Mouse (Mus musculus) limb, embryonic 11.5 days (tissue): ENCODE data around the gene Mfng. TPM values are rescaled to one million over a fixed set of nuclear protein-coding genes. Genes with fewer than 3 reads are reported as not detected.

Experiments used
- ATAC-seq: fragments of 200-750 bp; cut with Nextera tagmentation; 2 replicates; pipeline ENCODE4 v1.8.0; 2017; ENCODE audit warnings: low read depth; ENCODE audit not compliant: insufficient number of reproducible peaks, low FRiP score, low TSS enrichment
- DNase-seq: peaks from one replicate; pipeline ENCODE4 v3.0.0-alpha.2; 2015; ENCODE audit warnings: low spot score
- H3K27ac ChIP-seq: fragments of 300-500 bp; sonication (generic); replicated peaks from 2 replicates; pipeline ENCODE4 v1.5.1; 2014; ENCODE audit warnings: low read depth, mild to moderate bottlenecking, low read length
- H3K27me3 ChIP-seq: fragments of 300-500 bp; sonication (generic); 2 replicates; pipeline ENCODE4 v1.6.1; 2014; ENCODE audit warnings: mild to moderate bottlenecking, low read length, mixed read lengths; ENCODE audit not compliant: control insufficient read depth, insufficient read depth
- H3K36me3 ChIP-seq: fragments of 300-500 bp; sonication (generic); 2 replicates; pipeline ENCODE4 v1.6.1; 2014; ENCODE audit warnings: mild to moderate bottlenecking, low read length, moderate library complexity, mixed read lengths; ENCODE audit not compliant: control insufficient read depth, insufficient read depth
- H3K4me1 ChIP-seq: fragments of 300-500 bp; sonication (generic); 2 replicates; pipeline ENCODE4 v1.6.1; 2014; ENCODE audit warnings: low read length, mixed read lengths; ENCODE audit not compliant: control insufficient read depth, insufficient read depth
- H3K4me2 ChIP-seq: fragments of 300-500 bp; sonication (generic); 2 replicates; pipeline ENCODE4 v1.6.1; 2014; ENCODE audit warnings: low read depth, mild to moderate bottlenecking, moderate library complexity; ENCODE audit not compliant: severe bottlenecking
- H3K4me3 ChIP-seq: fragments of 300-500 bp; sonication (generic); 2 replicates; pipeline ENCODE4 v1.5.1; 2014; ENCODE audit warnings: low read depth, low read length
- H3K9ac ChIP-seq: fragments of 300-500 bp; sonication (generic); 2 replicates; pipeline ENCODE4 v1.6.1; 2014; ENCODE audit warnings: mild to moderate bottlenecking, low read length
- H3K9me3 ChIP-seq: fragments of 300-500 bp; sonication (generic); 2 replicates; pipeline ENCODE4 v1.6.1; 2016; ENCODE audit warnings: low read length; ENCODE audit not compliant: control insufficient read depth
- WGBS: fragments of 180-500 bp; shearing (Covaris S2); extraction: QIAGEN DNeasy Blood & Tissue Kit; methylation state at CpG from one replicate; pipeline ENCODE4 v1.1.7; 2014; 5-methylcytosine and 5-hydroxymethylcytosine counted together
- polyA plus RNA-seq: library from polyadenylated mRNA; unstranded; fragments of >200 nt; fragmentation: Nextera tagmentation; extraction: Ambion mirVana; gene quantifications from 2 replicates; pipeline ENCODE4 v1.2.1, GENCODE M21; 2014

Gene Mfng
- polyA plus RNA-seq, 1 experiment from 2014 or later, result 7.5 TPM

DNA sequence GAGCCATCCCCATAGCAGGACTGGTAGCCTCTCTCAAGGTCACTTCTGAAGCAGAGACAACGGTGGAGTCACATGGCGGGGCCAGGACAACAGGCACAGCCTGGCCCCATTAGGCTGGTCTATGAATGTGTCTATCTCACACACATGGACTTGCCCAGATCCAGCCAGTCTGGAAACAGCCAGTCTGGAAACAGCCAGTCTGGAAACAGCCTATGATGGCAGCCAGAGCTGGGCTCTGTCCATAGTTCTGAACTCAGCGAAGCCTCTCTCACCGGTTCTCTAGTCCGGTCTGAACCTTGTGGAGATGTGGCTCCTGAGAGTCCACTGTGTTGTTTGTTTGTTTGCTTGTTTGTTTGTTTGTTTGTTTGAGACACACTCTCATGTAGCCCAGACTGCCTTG is 23.4 kb downstream of the Mfng start:
- DNase-seq (peak; percentile 75), ATAC-seq (no peak)
- H3K9ac ChIP-seq, result no peak overlapping the region
- no peak overlapping the region for H3K4me2 ChIP-seq
- WGBS, result 40% methylated on average over 5 of the region's 5 CpGs
- no peaks in the 10 kb centered on the region for H3K27me3 ChIP-seq
- no peaks in the 10 kb centered on the region; the same call in 1 of the 2 replicates for H3K9me3 ChIP-seq
- no peaks in the 10 kb centered on the region for H3K4me1 ChIP-seq
- no peak overlapping the region for H3K27ac ChIP-seq
- no peaks in the 10 kb centered on the region for H3K36me3 ChIP-seq
- H3K4me3 ChIP-seq, result no peak overlapping the region

DNA sequence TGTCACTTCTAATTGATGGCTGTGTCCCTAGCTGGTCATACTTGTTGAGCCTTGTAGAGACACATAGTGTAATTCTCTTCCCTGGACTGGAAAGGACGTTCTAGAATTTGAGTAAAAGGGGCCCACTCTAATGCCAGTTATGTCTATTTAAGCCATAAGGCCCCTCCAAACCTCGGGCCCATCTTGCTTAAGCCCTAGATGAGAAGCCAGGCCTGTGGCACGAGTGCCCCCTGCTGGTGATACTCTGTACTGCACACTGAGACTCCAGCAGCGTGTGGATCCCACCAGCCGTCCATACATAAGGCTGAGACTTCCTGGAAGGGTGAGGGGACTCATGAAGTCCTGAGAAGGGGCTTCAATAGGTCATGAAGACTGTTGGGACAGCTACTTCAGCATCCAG is 29.1 kb downstream of the Mfng start:
- no peak overlapping the region for H3K27ac ChIP-seq

GRCm38 (mm10) chr15:78742831-78743230 is 30.4 kb downstream of the Mfng start:
- Histone ChIP-seq H3K27me3 (no peaks in the 10 kb centered on the region), H3K36me3 (no peaks in the 10 kb centered on the region), H3K4me3 (no peak overlapping the region), H3K4me2 (no peak overlapping the region), H3K9ac (no peak overlapping the region), H3K27ac (no peak overlapping the region), H3K9me3 (no peaks in the 10 kb centered on the region; the same call in 1 of the 2 replicates), H3K4me1 (no peaks in the 10 kb centered on the region)
- 77% methylated on average over 10 of the region's 10 CpGs for WGBS
- no peak for ATAC-seq
- no peak for DNase-seq

More for the DNA sequence above, 29.1 kb downstream of the Mfng start:
- no peak for ATAC-seq
- no peaks in the 10 kb centered on the region for H3K36me3 ChIP-seq
- no peak overlapping the region for H3K4me2 ChIP-seq
- H3K9ac ChIP-seq, result no peak overlapping the region
- no peak overlapping the region for H3K4me3 ChIP-seq
- DNase-seq, result peak; percentile 90
- 3% methylated on average over 5 of the region's 5 CpGs for WGBS
- H3K27me3 ChIP-seq, result no peaks in the 10 kb centered on the region
- H3K9me3 ChIP-seq, result no peaks in the 10 kb centered on the region; the same call in 1 of the 2 replicates
- no peaks in the 10 kb centered on the region for H3K4me1 ChIP-seq

DNA sequence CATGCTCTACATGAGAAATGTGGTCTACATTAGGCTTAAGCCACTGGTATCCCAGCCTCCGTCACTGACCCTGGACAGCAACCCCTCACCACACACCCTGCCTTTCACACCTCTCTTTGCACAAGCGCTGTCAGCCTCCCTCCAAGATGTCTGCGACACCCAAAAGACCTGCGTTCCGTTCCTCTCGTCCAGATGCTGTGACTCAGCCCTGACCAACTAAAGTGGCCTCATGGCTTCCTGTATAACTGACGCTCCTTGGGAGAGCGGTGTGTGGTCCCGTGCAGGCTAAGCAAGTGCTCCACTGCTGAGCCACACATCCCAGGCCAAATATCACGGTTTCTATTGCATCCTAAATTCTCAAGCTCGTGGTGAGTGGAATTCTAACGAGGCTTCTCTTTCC is 32.6 kb downstream of the Mfng start:
- DNase-seq (no peak), ATAC-seq (no peak)
- Histone ChIP-seq H3K4me2 (no peak overlapping the region), H3K4me3 (no peak overlapping the region), H3K9ac (no peak overlapping the region), H3K27me3 (peaks cover 2% of the 10 kb centered on the region; the same call in 1 of the 2 replicates), H3K36me3 (no peaks in the 10 kb centered on the region), H3K4me1 (no peaks in the 10 kb centered on the region), H3K9me3 (no peaks in the 10 kb centered on the region; the same call in 1 of the 2 replicates), H3K27ac (no peak overlapping the region)
- 51% methylated on average over 12 of the region's 12 CpGs for WGBS

DNA sequence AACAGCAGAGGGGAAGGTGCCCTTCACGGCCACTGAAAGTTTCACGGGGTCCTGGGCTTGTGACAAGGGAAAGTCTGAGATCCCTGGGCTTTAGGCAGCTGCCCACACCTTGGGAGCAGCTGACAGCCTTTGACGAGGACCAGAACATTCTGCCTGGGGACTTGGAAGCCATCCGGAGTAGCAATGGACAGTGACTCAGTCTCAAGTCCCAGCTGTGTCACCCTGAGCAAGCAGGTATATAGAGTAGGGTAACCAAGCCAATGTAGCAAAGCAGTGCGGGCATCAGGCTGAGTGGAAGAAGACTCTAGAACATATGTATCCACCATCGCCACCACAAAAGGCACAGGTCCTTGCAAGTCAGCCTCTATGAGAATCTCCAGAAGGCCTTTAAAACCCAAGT is 36.1 kb downstream of the Mfng start:
- Histone ChIP-seq H3K9me3 (no peaks in the 10 kb centered on the region), H3K9ac (no peak overlapping the region), H3K27me3 (peaks cover 2% of the 10 kb centered on the region; the same call in 1 of the 2 replicates), H3K27ac (no peak overlapping the region), H3K4me2 (no peak overlapping the region), H3K36me3 (no peaks in the 10 kb centered on the region), H3K4me3 (no peak overlapping the region), H3K4me1 (no peaks in the 10 kb centered on the region)
- DNase-seq (no peak), ATAC-seq (no peak)
- WGBS, result 38% methylated on average over 6 of the region's 6 CpGs

- Histone ChIP-seq H3K27ac (no peak overlapping the region), H3K4me3 (no peak overlapping the region), H3K4me1 (no peaks in the 10 kb centered on the region), H3K9ac (no peak overlapping the region), H3K9me3 (no peaks in the 10 kb centered on the region), H3K36me3 (no peaks in the 10 kb centered on the region), H3K4me2 (no peak overlapping the region), H3K27me3 (peaks cover 2% of the 10 kb centered on the region; the same call in 1 of the 2 replicates)
- no peak for DNase-seq
- 8% methylated on average over 7 of the region's 7 CpGs for WGBS
- no peak for ATAC-seq
These were observed 36.6 kb downstream of the Mfng start for GRCm38 (mm10) chr15:78736681-78737100.

DNA sequence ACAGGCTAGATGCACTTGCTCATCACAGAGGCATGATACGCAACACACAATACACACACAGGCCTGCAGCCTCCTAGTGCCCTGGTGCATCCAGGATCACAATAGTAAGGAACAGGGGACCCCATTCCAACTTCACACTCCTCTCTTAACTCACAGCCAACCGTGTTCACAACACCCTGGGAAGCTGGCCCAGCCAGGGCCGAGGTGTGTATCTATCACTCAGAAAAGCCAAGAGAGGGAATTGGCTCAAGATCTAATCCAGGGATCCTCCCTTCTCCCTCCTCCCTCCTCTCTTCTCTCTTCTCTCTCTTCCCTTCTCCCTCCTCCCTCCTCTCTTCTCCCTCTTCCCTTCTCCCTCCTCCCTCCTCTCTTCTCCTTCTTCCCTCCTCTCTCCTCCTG is 37.1 kb downstream of the Mfng start:
- Histone ChIP-seq H3K36me3 (no peaks in the 10 kb centered on the region), H3K4me1 (no peaks in the 10 kb centered on the region), H3K27me3 (peaks cover 2% of the 10 kb centered on the region; the same call in 1 of the 2 replicates), H3K4me2 (no peak overlapping the region), H3K4me3 (no peak overlapping the region), H3K9ac (no peak overlapping the region), H3K27ac (no peak overlapping the region), H3K9me3 (no peaks in the 10 kb centered on the region)
- DNase-seq (no peak), ATAC-seq (no peak)
- 43% methylated on average over 3 of the region's 3 CpGs for WGBS

DNA sequence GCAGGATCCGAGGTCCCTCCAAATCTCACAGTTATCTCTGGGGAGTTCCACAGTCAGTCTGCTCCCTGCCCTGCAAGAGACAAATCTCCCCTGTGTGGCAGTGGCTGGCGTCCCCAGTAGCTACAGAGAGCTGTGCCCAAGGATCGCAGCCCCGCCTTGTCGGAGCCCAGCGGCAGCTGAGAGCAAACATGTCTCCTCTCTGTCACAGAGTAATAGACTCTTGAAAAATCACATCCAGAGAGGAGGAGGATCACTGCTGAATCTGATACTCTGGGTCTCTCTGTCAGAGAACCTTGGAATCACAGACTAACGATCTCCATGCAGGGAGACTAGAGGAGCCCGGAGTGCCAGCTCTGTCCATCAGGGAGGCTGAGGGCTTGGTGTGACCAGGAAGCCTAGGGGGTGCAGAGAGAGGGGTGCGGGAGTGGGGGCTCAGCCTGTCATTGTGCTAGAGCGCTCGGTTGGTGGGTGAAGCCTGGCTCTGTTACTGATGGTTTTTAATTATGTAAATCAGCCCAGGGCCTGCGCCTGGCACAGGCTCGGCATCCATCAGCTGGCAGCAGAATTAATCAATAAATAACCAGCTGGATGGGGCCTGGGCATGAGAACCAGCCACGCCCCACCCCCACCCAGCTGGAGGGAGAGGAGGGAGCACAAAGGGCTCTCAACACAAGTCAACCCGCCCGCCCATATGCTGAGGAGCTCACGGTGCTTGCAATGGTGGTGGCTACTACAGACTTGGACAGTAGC is 37.7 kb downstream of the Mfng start:
- no peak overlapping the region for H3K27ac ChIP-seq
- DNase-seq, result no peak
- no peaks in the 10 kb centered on the region for H3K9me3 ChIP-seq
- H3K36me3 ChIP-seq, result no peaks in the 10 kb centered on the region
- H3K9ac ChIP-seq, result no peak overlapping the region
- 33% methylated on average over 17 of the region's 17 CpGs for WGBS
- no peaks in the 10 kb centered on the region for H3K4me1 ChIP-seq
- peaks cover 2% of the 10 kb centered on the region; the same call in 1 of the 2 replicates for H3K27me3 ChIP-seq
- H3K4me3 ChIP-seq, result no peak overlapping the region
- no peak for ATAC-seq
- H3K4me2 ChIP-seq, result no peak overlapping the region
